Mouse (Mus musculus): Measurements from ENCODE around the gene Tspo. TPM values are rescaled to one million over a fixed set of nuclear protein-coding genes. Genes with fewer than 3 reads are reported as not detected.
A peak's percentile ranks its signal among the peaks of the same experiment; 100 is the strongest.

The Tspo gene
- 66.1 and 70.3 TPM in 2 replicates for total RNA-seq (2012; rRNA removed)
- 40.9 and 42.4 TPM in 2 replicates for total RNA-seq (2014; rRNA removed)
- 20.8 and 22.9 TPM in 2 replicates for polyA plus RNA-seq (2012; ENCODE audit: insufficient read length, low read depth)

- peaks cover 5 to 35% of the 10 kb centered on the region in 2 experiments for H3K4me1 ChIP-seq (ENCODE audit: control insufficient read depth in 1 of 2, insufficient read depth in 2 of 2)
- no peaks in the 10 kb centered on the region for H3K9me3 ChIP-seq (replicated peaks; ENCODE audit: low read length)
- no peaks in the 10 kb centered on the region for H3K27me3 ChIP-seq (replicated peaks)
- H3K9ac ChIP-seq (ENCODE audit: insufficient read depth, low read depth) = peak within 1 kb of the TSS; percentile 75
- no peak for TF ChIP-seq PAX5 (IDR thresholded peaks at IDR 0.05; ENCODE audit: low read length)
- no peak for TF ChIP-seq ELF1 (IDR thresholded peaks at IDR 0.05; ENCODE audit: low read depth, low read length)
- TF ChIP-seq POLR2A (IDR thresholded peaks at IDR 0.05; ENCODE audit: low read depth, low read length) = peak; percentile 37; the same call in 1 of the 2 replicates
- TF ChIP-seq ZNF384 (IDR thresholded peaks at IDR 0.05; ENCODE audit: low read depth, low read length) = peak; percentile 32; the same call in 1 of the 2 replicates
- 0 out of 2 replicates have a peak, but pooled peaks have one; percentile 51 for TF ChIP-seq MAZ (IDR thresholded peaks at IDR 0.05; ENCODE audit: low read depth, low read length)
- peak; percentile 18; the same call in 1 of the 2 replicates for TF ChIP-seq NELFE (IDR thresholded peaks at IDR 0.05; ENCODE audit: low read depth, low read length)
- 0 out of 2 replicates have a peak, but pooled peaks have one; percentile 52 for TF ChIP-seq ZMIZ1 (IDR thresholded peaks at IDR 0.05; ENCODE audit: low read depth, low read length)
- TF ChIP-seq MXI1 (IDR thresholded peaks at IDR 0.05; ENCODE audit: low read depth, low read length) = peak; percentile 63
- no peak; the same call in 1 of the 2 replicates for TF ChIP-seq MAX (IDR thresholded peaks at IDR 0.05; ENCODE audit: low read length)
- TF ChIP-seq MAFK (IDR thresholded peaks at IDR 0.05; ENCODE audit: insufficient replicate concordance, low read length) = no peak
- no peak for TF ChIP-seq EP300 (IDR thresholded peaks at IDR 0.05; ENCODE audit: low read length)
- peak; percentile 14; the same call in 1 of the 2 replicates for TF ChIP-seq SIN3A (IDR thresholded peaks at IDR 0.05; ENCODE audit: low read length)
- 0 out of 2 replicates have a peak, but pooled peaks have one; percentile 24 for TF ChIP-seq MYC (IDR thresholded peaks at IDR 0.05; ENCODE audit: low read depth, low read length)
- no peak for TF ChIP-seq UBTF (IDR thresholded peaks at IDR 0.05; ENCODE audit: low read depth, low read length)
- TF ChIP-seq TBP (conservative IDR thresholded peaks at IDR 0.05; ENCODE audit: low read depth, low read length) = no peak
- TF ChIP-seq KAT2A (IDR thresholded peaks at IDR 0.05; ENCODE audit: insufficient replicate concordance, low read length) = no peak
- TF ChIP-seq JUND (conservative IDR thresholded peaks at IDR 0.05; ENCODE audit: low read depth, low read length) = no peak
- 0 out of 2 replicates have a peak, but pooled peaks have one; percentile 45 for TF ChIP-seq NRF1 (IDR thresholded peaks at IDR 0.05; ENCODE audit: low read depth, low read length)
- no peak for TF ChIP-seq BHLHE40 (IDR thresholded peaks at IDR 0.05; ENCODE audit: low read depth, low read length)
- 0 out of 2 replicates have a peak, but pooled peaks have one; percentile 30 for TF ChIP-seq IRF4 (IDR thresholded peaks at IDR 0.05; ENCODE audit: low read depth, low read length)
- H3K36me3 ChIP-seq (replicated peaks in 1 of 2; ENCODE audit: control insufficient read depth in 1 of 2, insufficient read depth in 1 of 2, low read length in 1 of 2) = no peaks in the 10 kb centered on the region
- peak within 1 kb of the TSS; percentile 56 for H3K27ac ChIP-seq (ENCODE audit: insufficient read depth, low read depth)
- peak within 1 kb of the TSS; percentile 62 to 79 (median 78) for H3K4me3 ChIP-seq (replicated peaks in 1 of 3; ENCODE audit: low read depth in 2 of 3, low read length in 2 of 3, poor library complexity in 1 of 3)
- dilution Hi-C loops (cut with MboI; ENCODE audit: extremely low pct_ligation_motif_present, extremely low pct_unique_long_range_greater_than_20kb, low sequenced_read_pairs) (no loop called here), in situ Hi-C loops (cut with MboI; ENCODE audit: low pct_ligation_motif_present, low pct_unique_long_range_greater_than_20kb, low sequenced_read_pairs) (no loop called here)
- H3K4me2 ChIP-seq (ENCODE audit: insufficient read depth, low read depth, poor library complexity, severe bottlenecking) = peak within 1 kb of the TSS; percentile 93
- no peaks in the 10 kb centered on the region for H3K79me2 ChIP-seq (replicated peaks; ENCODE audit: control insufficient read depth, extremely low read depth, insufficient read depth, poor library complexity, severe bottlenecking)
- DNase-seq (ENCODE audit: extremely low read depth) = no peak
Measured at GRCm38 (mm10) chr15:83563327-83563856, at the start of gene Tspo, which contains the start of gene Mcat. Gene Tspo, plus strand, starts transcription at chr15:83563592. Gene Mcat, minus strand, starts transcription at chr15:83563787.

DNA sequence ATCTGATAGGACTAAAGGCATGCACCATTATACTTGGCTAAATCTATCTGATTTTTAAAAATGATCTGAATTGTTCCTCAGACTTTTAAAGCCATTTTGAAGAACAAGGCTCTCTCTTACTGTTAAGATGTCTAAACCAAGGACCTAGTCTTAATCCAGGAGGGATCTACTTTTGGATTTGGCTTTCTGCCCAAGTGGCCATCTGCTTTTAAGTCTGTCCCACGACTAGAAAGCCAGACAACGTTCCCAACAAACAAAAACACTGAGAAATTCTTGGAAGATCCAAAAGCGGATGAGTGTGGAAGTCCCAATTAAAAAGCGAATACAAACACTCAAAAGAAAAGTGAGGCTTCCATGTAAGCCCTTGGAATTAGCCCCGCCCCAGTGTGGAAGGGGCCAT is 48.4 kb upstream of the Tspo start:
- Histone ChIP-seq H3K4me3 (replicated peaks in 1 of 3; ENCODE audit: low read depth in 2 of 3, low read length in 2 of 3, poor library complexity in 1 of 3) (no peak overlapping the region), H3K4me2 (ENCODE audit: insufficient read depth, low read depth, poor library complexity, severe bottlenecking) (no peak overlapping the region), H3K9me3 (replicated peaks; ENCODE audit: low read length) (peaks cover 16% of the 10 kb centered on the region), H3K4me1 (ENCODE audit: control insufficient read depth in 1 of 2, insufficient read depth in 2 of 2) (peaks cover 0 to 5% of the 10 kb centered on the region in 2 experiments; a peak in 2 of 4 replicates), H3K79me2 (replicated peaks; ENCODE audit: control insufficient read depth, extremely low read depth, insufficient read depth, poor library complexity, severe bottlenecking) (no peaks in the 10 kb centered on the region), H3K36me3 (replicated peaks in 1 of 2; ENCODE audit: control insufficient read depth in 1 of 2, insufficient read depth in 1 of 2, low read length in 1 of 2) (no peaks in the 10 kb centered on the region), H3K27ac (ENCODE audit: insufficient read depth, low read depth) (no peak overlapping the region), H3K9ac (ENCODE audit: insufficient read depth, low read depth) (no peak overlapping the region), H3K27me3 (replicated peaks) (peaks cover 44% of the 10 kb centered on the region)
- dilution Hi-C loops (cut with MboI; ENCODE audit: extremely low pct_ligation_motif_present, extremely low pct_unique_long_range_greater_than_20kb, low sequenced_read_pairs) (no loop called here), in situ Hi-C loops (cut with MboI; ENCODE audit: low pct_ligation_motif_present, low pct_unique_long_range_greater_than_20kb, low sequenced_read_pairs) (loop anchor here (25.0 kb wide), 1 partner anchor 303 kb away; no protein-coding TSS in a partner anchor)
- TF ChIP-seq KAT2A (IDR thresholded peaks at IDR 0.05; ENCODE audit: insufficient replicate concordance, low read length) (no peak), CHD2 (IDR thresholded peaks at IDR 0.05; ENCODE audit: low read length) (no peak), EP300 (IDR thresholded peaks at IDR 0.05; ENCODE audit: low read length) (no peak), MAZ (IDR thresholded peaks at IDR 0.05; ENCODE audit: low read depth, low read length) (no peak), POLR2A (IDR thresholded peaks at IDR 0.05; ENCODE audit: low read depth, low read length) (no peak), TCF12 (IDR thresholded peaks at IDR 0.05; ENCODE audit: low read depth, low read length) (no peak), E2F4 (IDR thresholded peaks at IDR 0.05; ENCODE audit: insufficient replicate concordance, low read depth, low read length) (no peak), JUN (IDR thresholded peaks at IDR 0.05; ENCODE audit: insufficient read depth, low read depth, low read length) (no peak), TBP (conservative IDR thresholded peaks at IDR 0.05; ENCODE audit: low read depth, low read length) (no peak), ZMIZ1 (IDR thresholded peaks at IDR 0.05; ENCODE audit: low read depth, low read length) (no peak)
- DNase-seq (ENCODE audit: extremely low read depth) = no peak
